Mouse (Mus musculus) lung, embryonic 14.5 days (tissue): ENCODE data around the gene Galm. TPM values are rescaled to one million over a fixed set of nuclear protein-coding genes. Genes with fewer than 3 reads are reported as not detected.
"Not testable (repeated sequence)": the region's sequence is repeated elsewhere in the genome, so short reads cannot be mapped to it uniquely, and the experiment has no call there.

Experiments
- ATAC-seq: fragments of 200-750 bp; cut with Nextera tagmentation; 2 replicates; pipeline ENCODE4 v1.8.0; 2017; ENCODE audit warnings: mild to moderate bottlenecking, moderate TSS enrichment, moderate library complexity; ENCODE audit not compliant: insufficient read depth
- DNase-seq: peaks from one replicate; pipeline ENCODE4 v3.0.0-alpha.2; 2015
- H3K27ac ChIP-seq: fragments of 300-500 bp; sonication (generic); 2 replicates; pipeline ENCODE4 v1.5.1; 2014; ENCODE audit warnings: low read depth, mild to moderate bottlenecking, moderate library complexity
- H3K27me3 ChIP-seq: fragments of 300-500 bp; sonication (generic); 2 replicates; pipeline ENCODE4 v1.6.1; 2014; ENCODE audit warnings: low read length, control low read depth; ENCODE audit not compliant: insufficient read depth
- H3K36me3 ChIP-seq: fragments of 300-500 bp; sonication (generic); 2 replicates; pipeline ENCODE4 v1.6.1; 2014; ENCODE audit warnings: control low read depth; ENCODE audit not compliant: insufficient read depth
- H3K4me1 ChIP-seq: fragments of 300-500 bp; sonication (generic); 2 replicates; pipeline ENCODE4 v1.6.1; 2014; ENCODE audit warnings: antibody characterized with exemption, control low read depth; ENCODE audit not compliant: insufficient read depth
- H3K4me2 ChIP-seq: fragments of 300-500 bp; sonication (generic); 2 replicates; pipeline ENCODE4 v1.6.1; 2014; ENCODE audit warnings: mild to moderate bottlenecking
- H3K4me3 ChIP-seq: fragments of 300-500 bp; sonication (generic); 2 replicates; pipeline ENCODE4 v1.5.1; 2014; ENCODE audit warnings: low read depth, low read length
- H3K9ac ChIP-seq: fragments of 300-500 bp; sonication (generic); 2 replicates; pipeline ENCODE4 v1.6.1; 2014
- H3K9me3 ChIP-seq: fragments of 300-500 bp; sonication (generic); 2 replicates; pipeline ENCODE4 v1.6.1; 2016; ENCODE audit warnings: low read depth, low read length, control low read depth
- CTCF ChIP-seq: IDR thresholded peaks from 2 replicates; pipeline ENCODE4 v1.5.1; 2016; ENCODE audit warnings: antibody characterized with exemption, low read depth
- WGBS: fragments of 180-500 bp; shearing (Covaris S2); extraction: QIAGEN DNeasy Blood & Tissue Kit; methylation state at CpG from one replicate; pipeline ENCODE4 v1.1.7; 2014; 5-methylcytosine and 5-hydroxymethylcytosine counted together
- polyA plus RNA-seq: library from polyadenylated mRNA; unstranded; fragments of >200 nt; fragmentation: Nextera tagmentation; extraction: Ambion mirVana; gene quantifications from 2 replicates; pipeline ENCODE4 v1.2.1, GENCODE M21; 2014

Galm gene
- polyA plus RNA-seq, 1 experiment from 2014 or later, result 15.8 TPM

GRCm38 (mm10) chr17:80171948-80172347 is 44.7 kb downstream of the Galm start:
- ATAC-seq (no peak), DNase-seq (no peak)
- Histone ChIP-seq H3K27ac (no peak overlapping the region), H3K9ac (no peak overlapping the region), H3K27me3 (no peaks in the 10 kb centered on the region), H3K4me1 (no peaks in the 10 kb centered on the region), H3K4me3 (no peak overlapping the region), H3K9me3 (no peaks in the 10 kb centered on the region), H3K36me3 (no peaks in the 10 kb centered on the region), H3K4me2 (no peak overlapping the region)
- no peak for TF ChIP-seq CTCF
- 81% methylated on average over 4 of the region's 4 CpGs for WGBS

GRCm38 (mm10) chr17:80172761-80173160 is 45.5 kb downstream of the Galm start:
- H3K36me3 ChIP-seq, result no peaks in the 10 kb centered on the region
- no peaks in the 10 kb centered on the region for H3K4me1 ChIP-seq
- ATAC-seq, result no peak
- TF ChIP-seq CTCF, result no peak
- no peaks in the 10 kb centered on the region for H3K9me3 ChIP-seq
- H3K4me3 ChIP-seq, result no peak overlapping the region
- no peak overlapping the region for H3K4me2 ChIP-seq
- no peak overlapping the region for H3K27ac ChIP-seq
- DNase-seq, result no peak
- WGBS, result 79% methylated on average over 5 of the region's 5 CpGs
- no peaks in the 10 kb centered on the region for H3K27me3 ChIP-seq
- no peak overlapping the region for H3K9ac ChIP-seq

GRCm38 (mm10) chr17:80173708-80174107 is 46.4 kb downstream of the Galm start:
- H3K36me3 ChIP-seq, result no peaks in the 10 kb centered on the region
- 77% methylated on average over 2 of the region's 2 CpGs for WGBS
- TF ChIP-seq CTCF, result no peak
- no peak overlapping the region for H3K27ac ChIP-seq
- ATAC-seq, result no peak
- H3K4me3 ChIP-seq, result no peak overlapping the region
- H3K9me3 ChIP-seq, result no peaks in the 10 kb centered on the region
- no peaks in the 10 kb centered on the region for H3K27me3 ChIP-seq
- no peak overlapping the region for H3K4me2 ChIP-seq
- no peak for DNase-seq
- no peak overlapping the region for H3K9ac ChIP-seq
- H3K4me1 ChIP-seq, result no peaks in the 10 kb centered on the region

- no peaks in the 10 kb centered on the region for H3K4me1 ChIP-seq
- H3K4me2 ChIP-seq, result no peak overlapping the region
- H3K27ac ChIP-seq, result no peak overlapping the region
- no peaks in the 10 kb centered on the region for H3K27me3 ChIP-seq
- WGBS, result 69% methylated on average over 3 of the region's 3 CpGs
- H3K4me3 ChIP-seq, result no peak overlapping the region
- ATAC-seq (no peak), DNase-seq (no peak)
- no peak for TF ChIP-seq CTCF
- no peaks in the 10 kb centered on the region for H3K36me3 ChIP-seq
- H3K9ac ChIP-seq, result no peak overlapping the region
- H3K9me3 ChIP-seq, result no peaks in the 10 kb centered on the region
Observed at GRCm38 (mm10) chr17:80174146-80174545, 46.9 kb downstream of the Galm start.

- H3K27me3 ChIP-seq, result no peaks in the 10 kb centered on the region
- H3K4me2 ChIP-seq, result no peak overlapping the region
- DNase-seq, result no peak
- H3K9me3 ChIP-seq, result no peaks in the 10 kb centered on the region
- ATAC-seq, result no peak
- H3K4me3 ChIP-seq, result no peak overlapping the region
- no peaks in the 10 kb centered on the region for H3K4me1 ChIP-seq
- H3K36me3 ChIP-seq, result no peaks in the 10 kb centered on the region
- H3K9ac ChIP-seq, result no peak overlapping the region
- 55% methylated on average over 19 of the region's 19 CpGs for WGBS
- no peak for TF ChIP-seq CTCF
- H3K27ac ChIP-seq, result no peak overlapping the region
Observed at GRCm38 (mm10) chr17:80174699-80175385, 47.6 kb downstream of the Galm start.

- no peak for DNase-seq
- no peaks in the 10 kb centered on the region for H3K4me1 ChIP-seq
- no peak for ATAC-seq
- H3K4me3 ChIP-seq, result no peak overlapping the region
- no peaks in the 10 kb centered on the region for H3K9me3 ChIP-seq
- no peaks in the 10 kb centered on the region for H3K36me3 ChIP-seq
- H3K27me3 ChIP-seq, result no peaks in the 10 kb centered on the region
- WGBS, result 76% methylated on average over 4 of the region's 4 CpGs
- TF ChIP-seq CTCF, result no peak
- H3K27ac ChIP-seq, result no peak overlapping the region
- H3K9ac ChIP-seq, result no peak overlapping the region
- no peak overlapping the region for H3K4me2 ChIP-seq
Observed at GRCm38 (mm10) chr17:80175386-80175739, 48.1 kb downstream of the Galm start.

- H3K4me1 ChIP-seq, result no peaks in the 10 kb centered on the region
- no peaks in the 10 kb centered on the region for H3K9me3 ChIP-seq
- DNase-seq (no peak), ATAC-seq (no peak)
- TF ChIP-seq CTCF, result no peak
- no peak overlapping the region for H3K9ac ChIP-seq
- H3K4me2 ChIP-seq, result no peak overlapping the region
- no peak overlapping the region for H3K27ac ChIP-seq
- H3K36me3 ChIP-seq, result no peaks in the 10 kb centered on the region
- no peak overlapping the region for H3K4me3 ChIP-seq
- WGBS, result 90% methylated on average over 3 of the region's 3 CpGs
- H3K27me3 ChIP-seq, result no peaks in the 10 kb centered on the region
Observed at GRCm38 (mm10) chr17:80175966-80176365, 48.7 kb downstream of the Galm start.

- not testable (repeated sequence) for H3K9me3 ChIP-seq, H3K4me2 ChIP-seq, H3K36me3 ChIP-seq, H3K27ac ChIP-seq, H3K9ac ChIP-seq, H3K27me3 ChIP-seq, ATAC-seq, H3K4me1 ChIP-seq, H3K4me3 ChIP-seq, DNase-seq
- WGBS, result 96% methylated on average over 3 of the region's 3 CpGs
Observed at GRCm38 (mm10) chr17:80178846-80179245, 51.6 kb downstream of the Galm start.
